Comparison of ENCODE assay signal across 23 mouse cellular contexts in the genomic region with DNA sequence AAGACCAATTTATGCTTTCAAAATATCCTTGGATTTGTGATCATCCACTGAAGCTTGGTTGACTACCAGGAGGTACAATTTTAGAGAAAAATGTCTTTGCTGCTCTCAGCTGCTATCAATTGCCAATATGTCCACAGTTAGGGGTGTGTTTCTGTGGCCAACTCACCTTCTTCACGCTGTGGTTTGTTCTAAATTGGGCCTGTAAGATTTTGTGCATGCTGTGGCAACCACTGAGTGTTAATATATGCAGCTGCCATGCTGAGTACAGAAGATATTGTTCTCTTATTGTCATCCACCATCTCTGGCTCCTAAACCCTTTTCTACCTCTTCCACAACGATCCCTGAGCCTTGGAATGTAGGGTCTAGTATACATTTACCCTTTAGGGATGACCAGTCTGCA.
DNase-seq lines count a peak whose midpoint lies in the region; TF ChIP-seq lines count a peak whose summit lies in the region.
"Had no signal": no experiment of that assay in that cellular context is flagged by ENCODE, and none has a peak within 500 bp of the region (broad histone marks: within the 10 kb centered on the region; RNA-seq: fewer than 3 reads in every experiment).

No protein-coding gene starts in this region.

- H3K36me3 ChIP-seq in forebrain, embryonic 10.5 days (replicated peaks), result no peaks in the 10 kb centered on the region
- H3K36me3 ChIP-seq: embryonic facial prominence, embryonic 12.5 days; embryonic facial prominence, embryonic 15.5 days; forebrain, embryonic 12.5 days; forebrain, embryonic 15.5 days; heart, embryonic 10.5 days; heart, embryonic 13.5 days had no signal

- no peak for TF ChIP-seq POLR2A in cerebellum, adult 2 months (IDR thresholded peaks at IDR 0.05; ENCODE audit: borderline replicate concordance, insufficient read depth, low read length)

- no peak for TF ChIP-seq CTCF in cerebellum, adult 2 months (IDR thresholded peaks at IDR 0.05; ENCODE audit: borderline replicate concordance, insufficient read depth, low read depth, low read length)

- H3K4me1 ChIP-seq in cerebellum, adult 2 months (ENCODE audit: control insufficient read depth, insufficient read depth, low read length), result peaks cover 6% of the 10 kb centered on the region; the same call in 1 of the 2 replicates
- H3K4me1 ChIP-seq in forebrain, embryonic 10.5 days, result no peaks in the 10 kb centered on the region
- H3K4me1 ChIP-seq: embryonic facial prominence, embryonic 12.5 days; embryonic facial prominence, embryonic 15.5 days; forebrain, embryonic 12.5 days; forebrain, embryonic 15.5 days; heart, embryonic 10.5 days; heart, embryonic 13.5 days had no signal

- H3K4me3 ChIP-seq in cerebellum, adult 2 months (replicated peaks; ENCODE audit: insufficient read depth, low read depth, low read length), result no peak overlapping the region
- H3K4me3 ChIP-seq in forebrain, embryonic 10.5 days, result no peak overlapping the region
- H3K4me3 ChIP-seq: embryonic facial prominence, embryonic 12.5 days; embryonic facial prominence, embryonic 15.5 days; forebrain, embryonic 12.5 days; forebrain, embryonic 15.5 days; heart, adult 2 months; heart, embryonic 10.5 days; heart, embryonic 13.5 days had no signal

- no peaks in the 10 kb centered on the region for H3K9me3 ChIP-seq in forebrain, embryonic 10.5 days
- H3K9me3 ChIP-seq: embryonic facial prominence, embryonic 12.5 days; embryonic facial prominence, embryonic 15.5 days; forebrain, embryonic 12.5 days; forebrain, embryonic 15.5 days; heart, embryonic 10.5 days; heart, embryonic 13.5 days had no signal

- no peaks in the 10 kb centered on the region for H3K27me3 ChIP-seq in cerebellum, adult 2 months (ENCODE audit: control insufficient read depth, insufficient read depth, low read length)
- H3K27me3 ChIP-seq in forebrain, embryonic 10.5 days (ENCODE audit: poor library complexity, severe bottlenecking), result no peaks in the 10 kb centered on the region
- H3K27me3 ChIP-seq: embryonic facial prominence, embryonic 12.5 days; embryonic facial prominence, embryonic 15.5 days; forebrain, embryonic 12.5 days; forebrain, embryonic 15.5 days; heart, embryonic 13.5 days had no signal

- WGBS in cerebellum, adult 2 months, result 10% methylated on average over 2 of the region's 2 CpGs
- 74% methylated on average over 2 of the region's 2 CpGs for WGBS in forebrain, embryonic 10.5 days

- DNase-seq in cerebellum, adult 11 months, result peak; percentile 3
- DNase-seq in cerebellum, adult 8-10 months, result no peak
- DNase-seq in cerebellum, adult 2 months, result peak; percentile 25 to 68
- DNase-seq in cerebellum, postnatal 10 days, result peak; percentile 28 to 50
- peak; percentile 14 to 43 for DNase-seq in cerebellum, postnatal 36 days
- DNase-seq in forebrain, embryonic 10.5 days (ENCODE audit: extremely low spot score, low spot score), result no peak
- DNase-seq in thymus, postnatal 14 days, result no peak
- DNase-seq: adrenal gland, postnatal 10 days; adrenal gland, postnatal 36 days; gastrocnemius, postnatal 10 days; gastrocnemius, postnatal 36 days; heart, adult 2 months; heart, postnatal 14 days; heart, postnatal 4 days; kidney, adult 18-20 months had no signal

- H3K27ac ChIP-seq in cerebellum, adult 2 months (ENCODE audit: insufficient read depth, low read length), result no peak overlapping the region
- no peak overlapping the region for H3K27ac ChIP-seq in forebrain, embryonic 10.5 days
- H3K27ac ChIP-seq: embryonic facial prominence, embryonic 12.5 days; embryonic facial prominence, embryonic 15.5 days; forebrain, embryonic 12.5 days; forebrain, embryonic 15.5 days; heart, adult 2 months; heart, embryonic 10.5 days; heart, embryonic 13.5 days; hindbrain, embryonic 14.5 days; hindbrain, postnatal 0 days had no signal

Comparison
In these comparisons a context has a peak if more than half of its experiments do, and no peak if none do; other contexts are left out.
1. DNase-seq: peak in cerebellum, adult 11 months (single experiment), cerebellum, adult 2 months (2 of 2), cerebellum, postnatal 10 days (2 of 2) and cerebellum, postnatal 36 days (2 of 2); none in cerebellum, adult 8-10 months (single experiment), forebrain, embryonic 10.5 days (single experiment) and thymus, postnatal 14 days (single experiment).